19 mouse cellular contexts compared by ENCODE assay signal in genomic region chr17:3356633-3357365, GRCm38 (mm10). TPM values are rescaled to one million over a fixed set of nuclear protein-coding genes. Genes with fewer than 3 reads are reported as not detected.
A peak's percentile ranks its signal among the peaks of the same experiment; 100 is the strongest.
DNase-seq lines count a peak whose midpoint lies in the region; ATAC-seq and TF ChIP-seq lines count a peak whose summit lies in the region.
"Had no signal": no experiment of that assay in that cellular context is flagged by ENCODE, and none has a peak within 500 bp of the region (broad histone marks: within the 10 kb centered on the region; RNA-seq: fewer than 3 reads in every experiment).

No protein-coding gene starts in this region.

- WGBS in hindbrain, embryonic 11.5 days: 82% methylated on average over 8 of the region's 8 CpGs
- WGBS in hindbrain, postnatal 0 days: 75% methylated on average over 8 of the region's 8 CpGs
- WGBS in midbrain, embryonic 13.5 days: 79% methylated on average over 8 of the region's 8 CpGs
- WGBS in midbrain, postnatal 0 days: 78% methylated on average over 8 of the region's 8 CpGs

- H3K27ac ChIP-seq in hindbrain, embryonic 11.5 days (ENCODE audit: low read depth, low read length): no peak overlapping the region
- no peak overlapping the region for H3K27ac ChIP-seq in hindbrain, postnatal 0 days
- H3K27ac ChIP-seq in midbrain, embryonic 13.5 days: no peak overlapping the region
- H3K27ac ChIP-seq in midbrain, postnatal 0 days (ENCODE audit: low read depth, low read length): no peak overlapping the region
- H3K27ac ChIP-seq: embryonic facial prominence, embryonic 10.5 days; forebrain, embryonic 13.5 days; heart, embryonic 13.5 days; hindbrain, embryonic 15.5 days had no signal

- no peak for TF ChIP-seq CTCF in hindbrain, postnatal 0 days (IDR thresholded peaks at IDR 0.05; ENCODE audit: low read depth)
- no peak for TF ChIP-seq CTCF in midbrain, postnatal 0 days (IDR thresholded peaks at IDR 0.05)
- TF ChIP-seq CTCF in brain, embryonic 14.5 days (IDR thresholded peaks at IDR 0.05; ENCODE audit: borderline replicate concordance, extremely low read depth, insufficient read depth, insufficient read length): no peak

- peak; percentile 59; the same call in 1 of the 2 replicates for ATAC-seq in hindbrain, embryonic 11.5 days (ENCODE audit: low FRiP score)
- no peak for ATAC-seq in hindbrain, postnatal 0 days
- peak; percentile 68 for ATAC-seq in midbrain, embryonic 13.5 days
- no peak for ATAC-seq in midbrain, postnatal 0 days (ENCODE audit: low FRiP score)
- ATAC-seq: forebrain, embryonic 13.5 days; forebrain, postnatal 0 days had no signal

- no peak overlapping the region for H3K4me2 ChIP-seq in hindbrain, embryonic 11.5 days (replicated peaks; ENCODE audit: low read depth, low read length)
- no peak overlapping the region for H3K4me2 ChIP-seq in hindbrain, postnatal 0 days (ENCODE audit: low read depth, low read length)
- H3K4me2 ChIP-seq in midbrain, embryonic 13.5 days (replicated peaks): no peak overlapping the region
- no peak overlapping the region for H3K4me2 ChIP-seq in midbrain, postnatal 0 days (ENCODE audit: low read depth, low read length, poor library complexity, severe bottlenecking)
- H3K4me2 ChIP-seq: forebrain, embryonic 13.5 days; heart, embryonic 13.5 days; hindbrain, embryonic 15.5 days had no signal

- DNase-seq in hindbrain, embryonic 11.5 days (ENCODE audit: low spot score): no peak
- no peak for DNase-seq in hindbrain, postnatal 0 days (ENCODE audit: low spot score)
- no peak for DNase-seq in midbrain, postnatal 0 days (ENCODE audit: low spot score)
- peak; percentile 49 for DNase-seq in brain, embryonic 14.5 days (ENCODE audit: low read depth)
- DNase-seq in retina, postnatal 1 day: peak; percentile 23
- no peak for DNase-seq in layer of hippocampus, adult 9-11 months
- DNase-seq: adrenal gland, adult 8-10 months; adrenal gland, postnatal 36 days; cerebellum, adult 11 months; cerebellum, adult 8-10 months; cerebellum, postnatal 25 days; forebrain, postnatal 0 days; gastrocnemius, postnatal 14 days; heart, postnatal 36 days had no signal

- no peak overlapping the region for H3K4me3 ChIP-seq in hindbrain, embryonic 11.5 days (ENCODE audit: low read depth, low read length)
- no peak overlapping the region for H3K4me3 ChIP-seq in hindbrain, postnatal 0 days (ENCODE audit: low read length)
- no peak overlapping the region for H3K4me3 ChIP-seq in midbrain, embryonic 13.5 days (replicated peaks)
- no peak overlapping the region for H3K4me3 ChIP-seq in midbrain, postnatal 0 days (ENCODE audit: low read depth, low read length)
- H3K4me3 ChIP-seq: embryonic facial prominence, embryonic 10.5 days; forebrain, embryonic 13.5 days; heart, embryonic 13.5 days; hindbrain, embryonic 15.5 days had no signal

- H3K4me1 ChIP-seq in hindbrain, embryonic 11.5 days (replicated peaks; ENCODE audit: control insufficient read depth, insufficient read depth, low read length): no peaks in the 10 kb centered on the region
- H3K4me1 ChIP-seq in hindbrain, postnatal 0 days (ENCODE audit: insufficient read depth, low read length): no peaks in the 10 kb centered on the region
- peaks cover 8% of the 10 kb centered on the region; the same call in 1 of the 2 replicates for H3K4me1 ChIP-seq in midbrain, embryonic 13.5 days (replicated peaks)
- H3K4me1 ChIP-seq in midbrain, postnatal 0 days (ENCODE audit: insufficient read depth, low read length): no peaks in the 10 kb centered on the region
- H3K4me1 ChIP-seq: hindbrain, embryonic 15.5 days had no signal

- no peaks in the 10 kb centered on the region for H3K27me3 ChIP-seq in hindbrain, embryonic 11.5 days (ENCODE audit: control insufficient read depth, insufficient read depth, low read length)
- H3K27me3 ChIP-seq in hindbrain, postnatal 0 days (ENCODE audit: insufficient read depth, low read length): no peaks in the 10 kb centered on the region
- no peaks in the 10 kb centered on the region for H3K27me3 ChIP-seq in midbrain, embryonic 13.5 days
- no peaks in the 10 kb centered on the region for H3K27me3 ChIP-seq in midbrain, postnatal 0 days (ENCODE audit: insufficient read depth, low read length)
- H3K27me3 ChIP-seq: forebrain, embryonic 13.5 days; heart, embryonic 13.5 days; hindbrain, embryonic 15.5 days had no signal

- H3K9ac ChIP-seq in hindbrain, embryonic 11.5 days (ENCODE audit: low read depth, low read length): no peak overlapping the region
- H3K9ac ChIP-seq in hindbrain, postnatal 0 days (replicated peaks; ENCODE audit: low read length): no peak overlapping the region
- no peak overlapping the region for H3K9ac ChIP-seq in midbrain, embryonic 13.5 days (replicated peaks)
- H3K9ac ChIP-seq in midbrain, postnatal 0 days (replicated peaks; ENCODE audit: low read length, poor library complexity, severe bottlenecking): no peak overlapping the region
- H3K9ac ChIP-seq: forebrain, embryonic 13.5 days; forebrain, postnatal 0 days; heart, embryonic 13.5 days; hindbrain, embryonic 15.5 days had no signal

- H3K36me3 ChIP-seq in hindbrain, embryonic 11.5 days (ENCODE audit: control insufficient read depth, insufficient read depth, low read length): no peaks in the 10 kb centered on the region
- no peaks in the 10 kb centered on the region for H3K36me3 ChIP-seq in hindbrain, postnatal 0 days (ENCODE audit: insufficient read depth, low read length)
- H3K36me3 ChIP-seq in midbrain, embryonic 13.5 days: no peaks in the 10 kb centered on the region
- H3K36me3 ChIP-seq in midbrain, postnatal 0 days (ENCODE audit: insufficient read depth, low read length): no peaks in the 10 kb centered on the region
- H3K36me3 ChIP-seq: embryonic facial prominence, embryonic 10.5 days; heart, embryonic 13.5 days; hindbrain, embryonic 15.5 days had no signal

- no peak for TF ChIP-seq POLR2A in brain, embryonic 14.5 days (IDR thresholded peaks at IDR 0.05; ENCODE audit: borderline replicate concordance, extremely low read depth, insufficient read depth, insufficient read length, poor library complexity, severe bottlenecking)

- H3K9me3 ChIP-seq in hindbrain, embryonic 11.5 days (ENCODE audit: control insufficient read depth, low read length): no peaks in the 10 kb centered on the region
- no peaks in the 10 kb centered on the region for H3K9me3 ChIP-seq in hindbrain, postnatal 0 days (ENCODE audit: low read length)
- no peaks in the 10 kb centered on the region for H3K9me3 ChIP-seq in midbrain, embryonic 13.5 days
- H3K9me3 ChIP-seq in midbrain, postnatal 0 days (ENCODE audit: low read length): no peaks in the 10 kb centered on the region
- H3K9me3 ChIP-seq: forebrain, embryonic 13.5 days; heart, embryonic 13.5 days; hindbrain, embryonic 15.5 days had no signal

RNA-seq across cellular contexts. Expression of gene Tiam2, which starts 30.4 kb away (rescaled TPM):
- polyA plus RNA-seq in hindbrain, embryonic 11.5 days (2014; fragmentation: Nextera tagmentation; extraction: Ambion mirVana): 5.3 and 5.5 TPM in 2 replicates
- total RNA-seq in hindbrain, postnatal 0 days (2014; rRNA removed): 8.8 and 9.3 TPM in 2 replicates
- polyA plus RNA-seq in hindbrain, postnatal 0 days (2015; fragmentation: Nextera tagmentation; extraction: Ambion mirVana): 2.8 and 3.1 TPM in 2 replicates
- 1.9 and 4.9 TPM in 2 replicates for polyA plus RNA-seq in midbrain, embryonic 13.5 days (2015; fragmentation: Nextera tagmentation; extraction: Ambion mirVana)
- total RNA-seq in midbrain, postnatal 0 days (2014; rRNA removed): 5.2 and 6.9 TPM in 2 replicates
- polyA plus RNA-seq in midbrain, postnatal 0 days (2015; fragmentation: Nextera tagmentation; extraction: Ambion mirVana): 1.7 TPM in 2 replicates
- polyA plus RNA-seq in brain, embryonic 14.5 days (2012; rRNA removed): 17.5 and 48.1 TPM in 2 replicates

Comparison
In these comparisons a context has a peak if more than half of its experiments do, and no peak if none do; other contexts are left out.
1. ATAC-seq: peak in hindbrain, embryonic 11.5 days (single experiment) and midbrain, embryonic 13.5 days (single experiment); none in hindbrain, postnatal 0 days (single experiment) and midbrain, postnatal 0 days (single experiment).
2. DNase-seq: peak in brain, embryonic 14.5 days (single experiment) and retina, postnatal 1 day (single experiment); none in hindbrain, embryonic 11.5 days (single experiment), hindbrain, postnatal 0 days (single experiment), midbrain, postnatal 0 days (single experiment) and layer of hippocampus, adult 9-11 months (single experiment).